Mouse (Mus musculus): Measurements from ENCODE around the gene Mrvi1.

DNA sequence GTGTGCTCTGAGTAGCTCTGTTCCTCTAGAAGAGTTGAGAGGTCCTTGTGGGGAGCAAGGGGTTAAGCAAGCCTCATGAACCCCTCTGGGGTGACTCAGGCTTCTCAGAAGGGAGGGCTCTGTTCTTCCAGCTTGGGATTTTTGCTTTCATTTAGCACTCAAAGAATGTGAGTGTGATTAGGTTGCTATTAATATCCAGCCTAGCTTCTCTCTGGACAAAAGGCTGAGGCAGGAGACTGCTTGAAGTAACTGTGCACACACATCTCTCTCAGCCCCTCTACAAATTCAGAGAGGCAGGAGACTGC lies 31.7 kb downstream of the Mrvi1 start:
- TF ChIP-seq CTCF (IDR thresholded peaks at IDR 0.05; ENCODE audit: borderline replicate concordance, insufficient read depth, low read length), result no peak
- no peak for TF ChIP-seq POLR2A (IDR thresholded peaks at IDR 0.05; ENCODE audit: low read depth, low read length)

Data from embryonic fibroblast, embryonic 13.5 days (primary cell).